Mouse (Mus musculus): ENCODE measurements around the gene Pik3cb.

Pik3cb gene

GRCm38 (mm10) chr9:98987131-98987530 lies 153.3 kb downstream of the Pik3cb start:
- no peak for DNase-seq
